Mouse (Mus musculus): ENCODE measurements around the gene Lig3. TPM values are rescaled to one million over a fixed set of nuclear protein-coding genes. Genes with fewer than 3 reads are reported as not detected.

Gene Lig3
- 4.3 and 6.3 TPM in 2 replicates for polyA plus RNA-seq (2012; rRNA removed)

- Histone ChIP-seq H3K4me1 (ENCODE audit: control insufficient read depth, insufficient read depth, insufficient read length, low read length) (no peaks in the 10 kb centered on the region; the same call in 1 of the 2 replicates), H3K27me3 (ENCODE audit: control insufficient read depth, insufficient read depth, low read length) (no peaks in the 10 kb centered on the region), H3K36me3 (ENCODE audit: control insufficient read depth, insufficient read depth, low read length) (peaks cover 8% of the 10 kb centered on the region), H3K4me3 (ENCODE audit: low read depth, low read length) (peak within 1 kb of the TSS; percentile 90), H3K27ac (ENCODE audit: insufficient read depth, low read depth, low read length) (peak within 1 kb of the TSS; percentile 85)
- TF ChIP-seq CTCF (IDR thresholded peaks at IDR 0.05; ENCODE audit: extremely low read depth, insufficient read length, insufficient replicate concordance, low read depth, low read length) (peak; percentile 5; the same call in 1 of the 2 replicates), POLR2A (IDR thresholded peaks at IDR 0.05; ENCODE audit: low read depth, low read length) (peak; percentile 82; the same call in 1 of the 2 replicates)
- WGBS: under 1% methylated on average over 78 of the region's 90 CpGs
These were observed at the start of gene Lig3 for GRCm38 (mm10) chr11:82780983-82781903. Lig3 (plus strand) TSS chr11:82781108.

GRCm38 (mm10) chr11:82734227-82734626 is 46.7 kb upstream of the Lig3 start:
- no peak overlapping the region for H3K4me3 ChIP-seq (ENCODE audit: low read depth, low read length)

GRCm38 (mm10) chr11:82739006-82739405 is 41.9 kb upstream of the Lig3 start:
- TF ChIP-seq CTCF (IDR thresholded peaks at IDR 0.05; ENCODE audit: extremely low read depth, insufficient read length, insufficient replicate concordance, low read depth, low read length) (no peak), POLR2A (IDR thresholded peaks at IDR 0.05; ENCODE audit: low read depth, low read length) (no peak)
- no peaks in the 10 kb centered on the region for H3K4me1 ChIP-seq (ENCODE audit: control insufficient read depth, insufficient read depth, insufficient read length, low read length)
- no peak overlapping the region for H3K4me3 ChIP-seq (ENCODE audit: low read depth, low read length)
- no peaks in the 10 kb centered on the region for H3K36me3 ChIP-seq (ENCODE audit: control insufficient read depth, insufficient read depth, low read length)
- H3K27ac ChIP-seq (ENCODE audit: insufficient read depth, low read depth, low read length): no peak overlapping the region
- no peaks in the 10 kb centered on the region for H3K27me3 ChIP-seq (ENCODE audit: control insufficient read depth, insufficient read depth, low read length)

More at GRCm38 (mm10) chr11:82734227-82734626, 46.7 kb upstream of the Lig3 start:
- TF ChIP-seq POLR2A (IDR thresholded peaks at IDR 0.05; ENCODE audit: low read depth, low read length) (no peak), CTCF (IDR thresholded peaks at IDR 0.05; ENCODE audit: extremely low read depth, insufficient read length, insufficient replicate concordance, low read depth, low read length) (peak; percentile 5; the same call in 1 of the 2 replicates)
- no peak overlapping the region for H3K27ac ChIP-seq (ENCODE audit: insufficient read depth, low read depth, low read length)
- H3K27me3 ChIP-seq (ENCODE audit: control insufficient read depth, insufficient read depth, low read length): no peaks in the 10 kb centered on the region
- no peaks in the 10 kb centered on the region for H3K4me1 ChIP-seq (ENCODE audit: control insufficient read depth, insufficient read depth, insufficient read length, low read length)
- no peaks in the 10 kb centered on the region for H3K36me3 ChIP-seq (ENCODE audit: control insufficient read depth, insufficient read depth, low read length)

DNA sequence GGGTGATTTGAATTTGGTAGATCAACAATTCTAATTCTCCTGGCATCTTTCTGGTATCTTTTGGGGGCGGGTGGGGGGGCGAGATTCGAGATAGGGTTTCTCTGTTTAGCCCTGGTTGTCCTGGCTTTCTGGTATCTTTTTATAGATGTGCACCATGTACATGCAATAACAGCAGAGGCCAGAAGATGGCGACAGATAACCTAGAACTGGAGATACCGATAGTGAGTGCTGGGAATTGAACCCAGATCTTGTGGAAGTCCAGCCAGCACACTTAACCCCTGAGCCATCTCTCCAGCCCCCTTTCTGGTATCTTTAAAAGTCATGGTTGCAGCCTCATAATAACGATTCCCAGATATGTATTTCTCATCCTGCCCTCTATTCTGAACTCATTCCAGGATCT is 34.8 kb upstream of the Lig3 start:
- TF ChIP-seq CTCF (IDR thresholded peaks at IDR 0.05; ENCODE audit: extremely low read depth, insufficient read length, insufficient replicate concordance, low read depth, low read length) (peak; percentile 63; the same call in 1 of the 2 replicates), POLR2A (IDR thresholded peaks at IDR 0.05; ENCODE audit: low read depth, low read length) (no peak)
- WGBS: 28% methylated on average over 6 of the region's 6 CpGs

GRCm38 (mm10) chr11:82746857-82747366 is 34.0 kb upstream of the Lig3 start:
- Histone ChIP-seq H3K4me3 (ENCODE audit: low read depth, low read length) (peak overlapping the region; percentile 50), H3K27me3 (ENCODE audit: control insufficient read depth, insufficient read depth, low read length) (no peaks in the 10 kb centered on the region), H3K4me1 (ENCODE audit: control insufficient read depth, insufficient read depth, insufficient read length, low read length) (peaks cover 3% of the 10 kb centered on the region; the same call in 1 of the 2 replicates), H3K27ac (ENCODE audit: insufficient read depth, low read depth, low read length) (peak overlapping the region; percentile 64), H3K36me3 (ENCODE audit: control insufficient read depth, insufficient read depth, low read length) (no peaks in the 10 kb centered on the region)
- no peak for TF ChIP-seq CTCF (IDR thresholded peaks at IDR 0.05; ENCODE audit: extremely low read depth, insufficient read length, insufficient replicate concordance, low read depth, low read length)
- no peak for TF ChIP-seq POLR2A (IDR thresholded peaks at IDR 0.05; ENCODE audit: low read depth, low read length)
- 42% methylated on average over 8 of the region's 8 CpGs for WGBS

More for the DNA sequence above, 34.8 kb upstream of the Lig3 start:
- no peak overlapping the region for H3K27ac ChIP-seq (ENCODE audit: insufficient read depth, low read depth, low read length)
- no peaks in the 10 kb centered on the region for H3K36me3 ChIP-seq (ENCODE audit: control insufficient read depth, insufficient read depth, low read length)
- H3K4me3 ChIP-seq (ENCODE audit: low read depth, low read length): no peak overlapping the region
- peaks cover 3% of the 10 kb centered on the region; the same call in 1 of the 2 replicates for H3K4me1 ChIP-seq (ENCODE audit: control insufficient read depth, insufficient read depth, insufficient read length, low read length)
- H3K27me3 ChIP-seq (ENCODE audit: control insufficient read depth, insufficient read depth, low read length): no peaks in the 10 kb centered on the region

DNA sequence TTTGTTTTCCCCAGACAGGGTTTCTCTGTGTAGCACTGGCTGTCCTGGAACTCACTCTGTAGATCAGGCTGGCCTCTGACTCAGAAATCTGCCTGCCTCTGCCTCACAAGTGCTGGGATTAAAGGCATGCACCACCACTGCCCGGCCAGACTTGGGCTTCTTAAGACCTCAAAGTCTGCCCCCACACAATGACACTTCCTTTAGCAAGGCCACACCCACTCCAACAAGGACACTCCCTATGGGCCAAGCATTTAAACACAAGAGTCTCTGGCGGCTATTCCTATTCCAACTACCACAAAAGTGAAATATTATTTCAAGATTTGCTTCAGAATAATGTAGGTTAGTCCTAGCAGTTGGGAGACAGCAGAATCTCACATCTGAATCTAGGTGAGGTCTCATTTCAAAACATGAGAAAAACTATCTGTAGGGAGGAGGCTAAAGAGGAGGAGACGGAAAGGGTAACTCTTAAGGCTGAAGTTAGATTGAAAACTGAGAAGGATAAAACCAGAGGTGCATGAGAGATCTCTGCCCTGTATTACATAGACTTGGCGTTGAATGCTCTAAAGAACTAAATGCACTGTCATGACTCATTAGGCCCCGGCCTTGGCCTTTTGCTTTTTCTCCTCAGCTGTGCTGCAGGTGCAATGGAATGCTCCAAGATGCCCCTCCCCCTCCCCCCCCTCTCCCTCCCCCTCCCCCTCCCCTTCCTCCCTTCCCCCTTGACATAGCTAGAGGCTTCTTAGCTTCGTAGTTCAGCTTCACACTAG is 28.4 kb upstream of the Lig3 start:
- Histone ChIP-seq H3K36me3 (ENCODE audit: control insufficient read depth, insufficient read depth, low read length) (no peaks in the 10 kb centered on the region), H3K27me3 (ENCODE audit: control insufficient read depth, insufficient read depth, low read length) (no peaks in the 10 kb centered on the region), H3K4me3 (ENCODE audit: low read depth, low read length) (no peak overlapping the region), H3K27ac (ENCODE audit: insufficient read depth, low read depth, low read length) (no peak overlapping the region), H3K4me1 (ENCODE audit: control insufficient read depth, insufficient read depth, insufficient read length, low read length) (no peaks in the 10 kb centered on the region)
- TF ChIP-seq CTCF (IDR thresholded peaks at IDR 0.05; ENCODE audit: extremely low read depth, insufficient read length, insufficient replicate concordance, low read depth, low read length) (no peak), POLR2A (IDR thresholded peaks at IDR 0.05; ENCODE audit: low read depth, low read length) (no peak)
- WGBS: 65% methylated on average over 6 of the region's 6 CpGs
